Mouse (Mus musculus): ENCODE data around the gene Gmpr2. TPM values are rescaled to one million over a fixed set of nuclear protein-coding genes. Genes with fewer than 3 reads are reported as not detected.

Gmpr2 gene
- total RNA-seq, 2 experiments from 2014 or later, result 26.0 to 26.1 TPM

DNA sequence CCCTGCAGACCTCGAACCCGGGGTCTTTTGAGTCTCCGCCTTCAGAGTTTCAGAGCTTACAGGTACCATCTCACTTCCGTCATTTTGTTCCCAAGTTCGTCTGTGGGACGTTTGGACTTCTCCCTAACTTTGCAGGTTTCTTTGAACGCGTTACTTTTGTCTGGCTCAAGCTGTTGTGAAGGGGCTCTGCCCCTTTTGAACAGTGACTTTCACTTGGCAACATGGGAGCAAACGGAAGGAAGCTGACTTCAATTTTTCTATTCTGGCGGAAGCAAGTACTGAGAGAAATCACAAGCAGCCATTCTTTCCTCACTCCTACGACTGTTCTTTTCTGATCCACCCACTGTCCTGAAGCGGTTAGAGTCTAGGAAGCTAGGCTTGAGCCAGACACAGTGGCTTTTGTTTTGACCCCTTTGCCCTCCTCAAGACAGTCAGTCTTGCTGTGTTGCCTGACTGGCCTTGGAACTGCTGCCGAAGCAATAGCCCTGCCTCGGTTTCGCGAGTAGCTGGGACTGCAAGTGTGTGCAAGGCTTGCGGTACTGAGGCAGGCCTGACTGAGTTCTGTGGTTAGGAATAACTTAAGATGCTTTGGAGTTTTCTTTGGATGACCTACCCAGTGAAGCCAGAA is 27.4 kb upstream of the Gmpr2 start:
- peak overlapping the region; percentile 28; the same call in 1 of the 2 replicates for H3K27ac ChIP-seq
- TF ChIP-seq CTCF (conservative IDR thresholded peaks at IDR 0.05), result no peak
- peak overlapping the region; percentile 88 for H3K4me3 ChIP-seq
- no peak for DNase-seq (ENCODE audit: low spot score in 2 of 2)

DNA sequence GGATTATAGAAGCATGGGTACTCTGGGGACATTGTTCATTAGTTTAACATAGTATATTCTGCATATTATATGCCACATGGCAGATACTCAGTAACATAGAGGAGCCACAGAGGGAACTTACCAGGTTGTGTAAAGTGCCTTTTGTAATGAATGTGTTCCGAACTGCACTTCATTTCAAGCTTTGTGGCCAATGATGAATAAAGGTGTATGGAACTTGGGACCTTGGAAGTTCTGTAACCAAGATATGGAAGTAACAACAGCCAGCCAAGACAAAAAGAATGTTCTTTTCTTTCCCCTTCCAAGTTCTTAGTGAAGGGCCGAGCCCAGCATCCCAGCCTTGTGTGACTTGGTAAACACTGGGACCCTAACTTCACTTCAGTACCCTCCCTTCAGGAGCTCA is 21.9 kb upstream of the Gmpr2 start, which contains the start of gene Tssk4:
Gene Tssk4 (plus strand): TSS at position 301 of the 400 bp plus-strand sequence.
- DNase-seq (ENCODE audit: low spot score in 2 of 2), result no peak
- TF ChIP-seq CTCF (conservative IDR thresholded peaks at IDR 0.05), result no peak
- no peak within 1 kb of the TSS for H3K4me3 ChIP-seq
- H3K27ac ChIP-seq, result no peak within 1 kb of the TSS

DNA sequence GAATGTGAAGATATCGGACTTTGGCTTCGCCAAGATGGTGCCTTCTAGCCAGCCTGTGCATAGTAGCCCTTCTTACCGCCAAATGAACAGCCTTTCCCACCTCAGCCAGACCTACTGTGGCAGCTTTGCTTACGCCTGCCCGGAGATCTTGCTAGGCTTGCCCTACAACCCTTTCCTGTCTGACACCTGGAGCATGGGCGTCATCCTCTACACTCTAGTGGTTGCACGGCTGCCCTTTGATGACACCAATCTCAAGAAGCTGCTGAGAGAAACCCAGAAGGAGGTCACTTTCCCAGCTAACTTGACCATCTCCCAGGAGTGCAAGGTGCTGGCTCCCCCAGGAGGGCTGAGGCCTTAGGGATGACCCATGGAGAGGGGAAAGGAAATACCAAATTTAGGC is 20.2 kb upstream of the Gmpr2 start:
- H3K27ac ChIP-seq, result peak overlapping the region; percentile 82; the same call in 1 of the 2 replicates
- no peak overlapping the region for H3K4me3 ChIP-seq
- DNase-seq (ENCODE audit: low spot score in 2 of 2), result no peak
- TF ChIP-seq CTCF (conservative IDR thresholded peaks at IDR 0.05), result no peak

DNA sequence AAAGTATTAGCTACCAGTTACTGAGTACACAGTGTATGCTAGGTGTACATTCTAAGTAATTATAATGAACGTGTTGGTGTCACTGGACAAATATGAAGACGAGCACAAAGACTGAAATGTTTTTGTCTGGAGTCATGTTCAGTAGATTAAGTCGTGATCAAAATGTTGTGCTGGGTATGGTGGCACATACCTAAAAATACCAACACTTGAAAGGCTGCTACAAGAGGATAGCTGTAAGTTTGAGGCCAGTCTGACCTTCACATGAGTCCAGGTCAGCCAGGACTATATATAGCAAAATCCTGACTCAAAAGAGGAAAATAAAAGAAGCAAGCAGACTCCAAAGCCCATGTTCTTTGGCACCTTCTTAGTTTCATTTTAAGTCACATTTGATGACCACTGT is 14.8 kb upstream of the Gmpr2 start:
- Histone ChIP-seq H3K27ac (no peak overlapping the region), H3K4me3 (no peak overlapping the region)
- no peak for TF ChIP-seq CTCF (conservative IDR thresholded peaks at IDR 0.05)
- DNase-seq (ENCODE audit: low spot score in 2 of 2), result no peak

DNA sequence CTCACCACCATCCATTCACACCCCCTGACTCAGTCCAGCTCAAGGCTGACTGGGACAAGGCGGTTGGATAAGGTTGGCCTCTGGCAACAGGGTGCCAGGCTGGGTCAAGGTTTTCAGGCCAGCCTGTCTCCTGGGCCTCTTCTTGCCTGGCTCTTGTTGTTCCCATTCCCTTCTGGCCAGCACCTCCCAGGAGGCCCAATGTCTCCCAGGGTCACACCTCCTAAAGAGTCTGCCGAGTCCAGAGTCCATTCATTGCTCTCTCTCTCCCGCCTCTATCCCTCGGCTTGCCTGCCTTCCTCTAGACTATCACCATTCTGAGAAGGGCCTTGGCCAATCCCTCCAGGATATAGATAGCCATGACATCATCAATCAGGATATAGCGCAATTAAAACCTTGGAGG is 13.7 kb upstream of the Gmpr2 start:
- Histone ChIP-seq H3K4me3 (no peak overlapping the region), H3K27ac (no peak overlapping the region)
- no peak for DNase-seq (ENCODE audit: low spot score in 2 of 2)
- TF ChIP-seq CTCF (conservative IDR thresholded peaks at IDR 0.05), result no peak

DNA sequence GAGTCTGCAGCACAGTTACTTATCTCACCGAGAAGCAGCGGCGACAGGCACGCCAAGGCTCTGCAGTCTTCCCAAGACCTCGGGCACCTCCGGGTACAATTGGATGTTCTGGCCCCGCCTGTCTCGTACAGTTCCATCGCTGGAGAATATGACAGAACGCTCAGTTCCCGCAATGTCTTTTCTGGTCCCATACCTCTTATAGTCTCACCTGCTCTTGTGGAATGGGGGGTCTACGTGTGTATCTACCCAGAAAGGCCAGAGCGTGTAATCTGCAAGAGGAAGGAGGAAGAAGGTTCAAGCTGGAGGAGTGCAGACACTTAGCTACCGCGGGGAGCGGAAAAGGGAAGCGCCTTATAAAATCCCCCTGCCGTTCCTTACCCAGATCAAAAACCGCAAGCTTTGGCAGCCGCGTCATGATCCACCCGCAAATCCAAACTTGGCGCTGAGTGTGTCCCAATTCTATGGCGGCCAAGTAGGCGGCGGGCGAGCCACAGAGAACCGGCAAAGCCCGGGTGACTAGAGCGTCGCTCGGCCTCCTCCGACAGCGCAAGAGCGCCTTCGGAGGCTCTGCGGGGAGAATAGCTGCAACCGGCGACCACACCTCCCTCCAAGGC is 11.7 kb upstream of the Gmpr2 start, which contains the start of gene Mdp1:
Gene Mdp1 (minus strand): TSS at position 549 of the 614 bp plus-strand sequence.
- H3K27ac ChIP-seq, result peak within 1 kb of the TSS; percentile 89
- peak; percentile 83 to 84 for DNase-seq (ENCODE audit: low spot score in 2 of 2)
- peak; percentile 78 for TF ChIP-seq CTCF (conservative IDR thresholded peaks at IDR 0.05)
- peak within 1 kb of the TSS; percentile 87 for H3K4me3 ChIP-seq

DNA sequence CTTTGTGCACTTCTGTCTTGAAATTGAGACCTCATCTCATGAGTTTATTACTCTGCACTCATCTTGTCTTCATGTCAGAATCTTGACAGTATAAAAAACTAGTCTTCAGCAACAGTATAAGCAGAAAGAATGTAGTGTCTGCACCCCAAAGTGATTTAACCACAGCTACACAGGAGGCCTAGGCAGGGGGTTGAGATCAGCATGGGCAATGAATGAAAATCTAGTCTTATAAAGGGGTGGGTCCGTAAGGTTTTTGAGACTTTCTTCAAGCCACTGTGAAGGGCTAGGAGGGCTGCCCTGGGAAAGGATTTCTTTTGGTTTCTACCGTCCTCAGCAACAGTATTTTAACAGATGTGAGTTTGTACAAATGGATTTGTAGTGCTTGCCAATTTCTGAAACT is 11.1 kb upstream of the Gmpr2 start:
- DNase-seq (ENCODE audit: low spot score in 2 of 2), result no peak
- TF ChIP-seq CTCF (conservative IDR thresholded peaks at IDR 0.05), result no peak
- no peak overlapping the region for H3K27ac ChIP-seq
- peak overlapping the region; percentile 87; the same call in 1 of the 2 replicates for H3K4me3 ChIP-seq

DNA sequence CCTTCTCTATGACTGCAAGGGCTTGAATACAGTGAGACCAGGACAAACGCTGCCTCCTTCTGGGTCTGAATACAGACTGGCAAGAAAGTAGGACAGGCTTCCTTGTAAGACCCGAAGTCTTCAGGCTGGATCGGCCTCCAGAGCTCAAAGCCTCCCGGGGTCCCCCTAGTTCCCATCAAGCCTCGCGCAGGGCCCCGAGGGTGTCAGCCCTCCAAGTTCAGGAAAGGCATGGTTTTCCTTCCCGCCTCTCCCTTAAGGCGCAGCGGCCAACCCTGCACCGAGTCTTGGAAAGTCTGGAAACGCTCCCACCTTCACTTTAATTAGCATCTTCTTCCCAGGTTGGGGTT is 282 bp upstream of the Gmpr2 start:
- H3K4me3 ChIP-seq, result peak overlapping the region; percentile 61
- no peak for TF ChIP-seq CTCF (conservative IDR thresholded peaks at IDR 0.05)
- peak in 1 of 2 experiments; percentile 72 for DNase-seq (ENCODE audit: low spot score in 2 of 2)
- peak overlapping the region; percentile 99 for H3K27ac ChIP-seq

DNA sequence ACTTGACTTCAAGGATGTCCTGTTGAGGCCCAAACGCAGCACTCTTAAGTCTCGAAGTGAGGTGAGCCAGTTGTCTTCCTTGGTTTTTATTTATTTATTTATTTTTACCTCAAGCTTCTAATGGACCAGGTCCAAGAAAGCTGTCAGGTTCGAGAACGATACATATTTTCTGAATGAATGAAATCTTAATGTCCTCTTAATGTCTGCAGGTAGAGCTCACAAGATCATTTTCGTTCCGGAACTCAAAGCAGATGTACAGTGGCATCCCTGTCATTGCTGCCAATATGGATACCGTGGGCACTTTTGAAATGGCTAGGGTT is 960 bp downstream of the Gmpr2 start:
- H3K27ac ChIP-seq, result peak overlapping the region; percentile 99
- TF ChIP-seq CTCF (conservative IDR thresholded peaks at IDR 0.05), result no peak
- DNase-seq (ENCODE audit: low spot score in 2 of 2), result no peak
- peak overlapping the region; percentile 61 for H3K4me3 ChIP-seq

DNA sequence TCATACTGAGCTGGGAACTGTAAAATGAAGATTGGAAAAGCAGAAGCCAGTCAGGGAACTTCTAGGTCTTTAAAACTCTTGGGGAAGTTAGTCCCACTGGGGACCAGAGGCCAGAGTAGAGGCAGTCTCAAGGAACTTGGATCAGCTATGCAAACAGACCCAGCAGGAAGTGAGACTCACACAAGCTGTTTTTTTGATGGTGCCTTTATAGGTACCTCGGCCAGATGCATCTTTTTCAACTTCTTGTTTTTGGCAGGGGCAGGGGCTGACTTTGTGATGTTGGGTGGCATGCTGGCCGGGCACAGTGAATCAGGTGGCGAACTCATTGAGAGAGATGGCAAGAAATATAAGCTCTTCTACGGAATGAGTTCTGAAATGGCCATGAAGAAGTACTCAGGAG is 5.9 kb downstream of the Gmpr2 start:
- no peak for TF ChIP-seq CTCF (conservative IDR thresholded peaks at IDR 0.05)
- H3K4me3 ChIP-seq, result no peak overlapping the region
- H3K27ac ChIP-seq, result no peak overlapping the region
- DNase-seq (ENCODE audit: low spot score in 2 of 2), result no peak

DNA sequence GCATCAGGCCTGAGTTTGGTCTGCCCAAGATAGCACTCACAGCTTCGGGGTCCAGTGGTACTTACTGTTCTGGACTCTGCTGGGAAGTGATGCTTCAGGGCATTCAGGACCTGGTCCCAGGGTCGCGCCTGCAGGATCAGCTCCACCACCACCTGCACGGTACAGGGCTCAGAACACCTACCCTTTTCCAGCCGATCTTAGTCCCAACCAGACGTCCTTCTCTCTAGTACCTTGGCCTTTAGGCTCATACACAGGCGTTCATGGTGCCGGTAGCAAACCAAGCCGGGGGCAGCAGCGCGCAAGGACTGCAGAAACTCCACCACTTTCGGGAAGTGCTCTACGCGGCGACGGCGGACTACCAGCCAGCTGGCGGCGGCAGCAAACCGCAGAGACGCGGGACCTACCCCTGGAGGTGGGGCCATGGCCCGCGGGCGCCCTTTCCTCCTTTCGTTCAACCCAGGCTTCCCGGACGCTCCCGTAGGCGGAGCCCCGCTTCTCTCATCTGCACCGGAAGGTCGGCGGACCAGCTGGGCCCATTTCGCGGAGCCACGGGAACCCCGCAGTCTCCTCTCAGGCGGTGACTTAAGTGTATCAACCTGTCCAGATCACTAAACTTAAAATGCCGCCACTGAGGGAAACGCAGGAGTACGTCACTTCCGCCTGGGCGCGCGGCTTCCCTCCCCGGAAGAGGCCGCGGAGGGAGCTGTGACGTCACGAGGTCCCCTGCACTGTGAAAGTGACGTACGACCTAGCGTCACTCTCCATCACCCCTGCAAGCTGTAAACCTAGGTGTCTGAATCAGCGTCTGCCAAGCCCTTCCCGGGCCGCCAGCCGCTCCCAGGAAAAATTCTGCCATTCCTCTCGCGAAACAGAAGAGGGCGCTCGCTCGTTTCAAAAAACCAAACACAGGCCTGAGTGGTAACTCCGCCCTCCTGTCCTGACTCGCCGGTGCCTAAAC is 9.7 kb downstream of the Gmpr2 start, which contains the start of gene Tinf2:
Gene Tinf2 (minus strand): TSS at position 661 of the 958 bp plus-strand sequence.
- DNase-seq (ENCODE audit: low spot score in 2 of 2), result peak; percentile 95 to 96
- Histone ChIP-seq H3K27ac (peak within 1 kb of the TSS; percentile 85), H3K4me3 (peak within 1 kb of the TSS; percentile 78)
- peak; percentile 91 for TF ChIP-seq CTCF (conservative IDR thresholded peaks at IDR 0.05)

DNA sequence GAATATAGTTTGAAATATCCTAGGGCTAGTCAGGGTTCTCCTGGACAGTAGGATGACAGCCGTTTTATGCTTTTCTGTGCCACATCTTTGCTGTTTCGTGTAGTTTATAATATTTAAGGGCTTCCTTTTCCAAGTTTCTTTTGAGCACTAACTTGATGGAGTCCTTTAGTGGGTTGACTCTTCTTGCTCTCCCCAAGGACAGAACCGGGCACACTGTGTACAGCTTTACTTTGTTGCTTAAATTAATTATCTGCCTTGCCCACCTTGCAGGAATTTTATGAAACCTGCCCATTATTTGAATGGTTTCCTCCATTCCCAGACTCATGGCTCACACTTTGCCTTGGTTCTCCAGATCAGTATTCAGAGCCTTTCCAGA is 10.4 kb downstream of the Gmpr2 start:
- no peak for DNase-seq (ENCODE audit: low spot score in 2 of 2)
- H3K4me3 ChIP-seq, result peak overlapping the region; percentile 78
- H3K27ac ChIP-seq, result peak overlapping the region; percentile 85
- no peak for TF ChIP-seq CTCF (conservative IDR thresholded peaks at IDR 0.05)

DNA sequence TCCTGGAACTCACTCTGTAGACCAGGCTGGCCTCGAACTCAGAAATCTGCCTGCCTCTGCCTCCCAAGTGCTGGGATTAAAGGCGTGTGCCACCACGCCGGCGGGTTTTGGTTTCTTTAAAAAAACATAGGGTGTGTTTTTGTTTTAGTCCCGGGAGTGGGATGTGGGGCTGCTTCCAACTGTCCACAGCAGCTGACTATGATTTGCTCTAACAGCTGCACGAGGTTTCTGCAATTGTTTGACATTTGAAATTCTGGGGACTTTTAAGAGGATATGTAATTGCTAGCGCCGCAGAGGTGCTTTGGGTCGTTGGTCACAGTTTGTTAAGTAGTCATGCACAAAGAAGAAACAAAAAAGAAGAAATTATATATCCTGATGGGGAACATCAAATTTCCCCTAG is 17.7 kb downstream of the Gmpr2 start:
- TF ChIP-seq CTCF (conservative IDR thresholded peaks at IDR 0.05), result no peak
- no peak overlapping the region for H3K27ac ChIP-seq
- DNase-seq (ENCODE audit: low spot score in 2 of 2), result no peak

More for the DNA sequence above, 17.7 kb downstream of the Gmpr2 start:
- no peak overlapping the region for H3K4me3 ChIP-seq
